Mouse (Mus musculus): Measurements from ENCODE around the gene Daxx.

Daxx gene

GRCm38 (mm10) chr17:33920282-33921097 lies 11.3 kb downstream of the Daxx start:
- DNase-seq (ENCODE audit: low spot score in 2 of 2): peak; percentile 66 to 74

GRCm38 (mm10) chr17:33921361-33921760 lies 12.1 kb downstream of the Daxx start:
- DNase-seq (ENCODE audit: low spot score in 2 of 2): no peak

- DNase-seq (ENCODE audit: low spot score in 2 of 2): no peak
These were observed 15.5 kb downstream of the Daxx start for GRCm38 (mm10) chr17:33924577-33925283.

- no peak for DNase-seq (ENCODE audit: low spot score in 2 of 2)
These were observed 16.3 kb downstream of the Daxx start for GRCm38 (mm10) chr17:33925406-33926116.

GRCm38 (mm10) chr17:33926207-33926932 lies 17.2 kb downstream of the Daxx start:
- no peak for DNase-seq (ENCODE audit: low spot score in 2 of 2)

- no peak for DNase-seq (ENCODE audit: low spot score in 2 of 2)
These were observed 19.2 kb downstream of the Daxx start for GRCm38 (mm10) chr17:33928251-33928947.

GRCm38 (mm10) chr17:33929371-33930279 lies 20.4 kb downstream of the Daxx start, which contains the start of gene Rgl2:
Gene Rgl2 (plus strand): TSS chr17:33929543.
- DNase-seq (ENCODE audit: low spot score in 2 of 2): peak; percentile 90 to 94

GRCm38 (mm10) chr17:33930280-33931158 lies 21.3 kb downstream of the Daxx start:
- peak in 1 of 2 experiments; percentile 62 for DNase-seq (ENCODE audit: low spot score in 2 of 2)

- no peak for DNase-seq (ENCODE audit: low spot score in 2 of 2)
These were observed 22.1 kb downstream of the Daxx start for GRCm38 (mm10) chr17:33931159-33931866.

GRCm38 (mm10) chr17:33931947-33932346 lies 22.7 kb downstream of the Daxx start:
- DNase-seq (ENCODE audit: low spot score in 2 of 2): peak in 1 of 2 experiments; percentile 13

GRCm38 (mm10) chr17:33932448-33932847 lies 23.2 kb downstream of the Daxx start:
- no peak for DNase-seq (ENCODE audit: low spot score in 2 of 2)

GRCm38 (mm10) chr17:33932970-33933369 lies 23.8 kb downstream of the Daxx start:
- no peak for DNase-seq (ENCODE audit: low spot score in 2 of 2)

- DNase-seq (ENCODE audit: low spot score in 2 of 2): no peak
These were observed 26.3 kb downstream of the Daxx start for GRCm38 (mm10) chr17:33935422-33936055.

GRCm38 (mm10) chr17:33936993-33937392 lies 27.8 kb downstream of the Daxx start:
- DNase-seq (ENCODE audit: low spot score in 2 of 2): no peak

- DNase-seq (ENCODE audit: low spot score in 2 of 2): no peak
These were observed 29.6 kb downstream of the Daxx start for GRCm38 (mm10) chr17:33938783-33939182.

GRCm38 (mm10) chr17:33940206-33940805 lies 31.1 kb downstream of the Daxx start, which contains the start of the genes Pfdn6 and Wdr46:
Gene Pfdn6 (minus strand): TSS chr17:33940343.
Gene Wdr46 (plus strand): TSS chr17:33940660.
- DNase-seq (ENCODE audit: low spot score in 2 of 2): peak in 1 of 2 experiments; percentile 80

GRCm38 (mm10) chr17:33940981-33941380 lies 31.8 kb downstream of the Daxx start:
- no peak for DNase-seq (ENCODE audit: low spot score in 2 of 2)

Data from frontal cortex, postnatal 10 days (tissue).